Mouse (Mus musculus): ENCODE results near the gene Mvb12b. TPM values are rescaled to one million over a fixed set of nuclear protein-coding genes. Genes with fewer than 3 reads are reported as not detected.

The Mvb12b gene
- total and polyA plus RNA-seq, 2 experiments from 2014 or later, result 82.8 to 141 TPM

- no peaks in the 10 kb centered on the region for H3K9me3 ChIP-seq (ENCODE audit: low read length)
- no peaks in the 10 kb centered on the region for H3K27me3 ChIP-seq (ENCODE audit: insufficient read depth, low read length)
- H3K36me3 ChIP-seq (ENCODE audit: insufficient read depth), result no peaks in the 10 kb centered on the region
- no peak overlapping the region for H3K9ac ChIP-seq
- peaks cover 29% of the 10 kb centered on the region for H3K4me1 ChIP-seq (ENCODE audit: insufficient read depth)
- H3K4me3 ChIP-seq (ENCODE audit: low read depth, low read length), result no peak overlapping the region
- H3K27ac ChIP-seq (ENCODE audit: low read depth, low read length), result no peak overlapping the region
- H3K4me2 ChIP-seq (ENCODE audit: low read depth), result no peak overlapping the region
- TF ChIP-seq CTCF (IDR thresholded peaks at IDR 0.05; ENCODE audit: low read depth), result no peak
- no peak for DNase-seq
- ATAC-seq, result no peak
- WGBS, result 33% methylated on average over 1 of the region's 1 CpGs
Observed at GRCm38 (mm10) chr2:33784721-33785120, 103.0 kb downstream of the Mvb12b start.

DNA sequence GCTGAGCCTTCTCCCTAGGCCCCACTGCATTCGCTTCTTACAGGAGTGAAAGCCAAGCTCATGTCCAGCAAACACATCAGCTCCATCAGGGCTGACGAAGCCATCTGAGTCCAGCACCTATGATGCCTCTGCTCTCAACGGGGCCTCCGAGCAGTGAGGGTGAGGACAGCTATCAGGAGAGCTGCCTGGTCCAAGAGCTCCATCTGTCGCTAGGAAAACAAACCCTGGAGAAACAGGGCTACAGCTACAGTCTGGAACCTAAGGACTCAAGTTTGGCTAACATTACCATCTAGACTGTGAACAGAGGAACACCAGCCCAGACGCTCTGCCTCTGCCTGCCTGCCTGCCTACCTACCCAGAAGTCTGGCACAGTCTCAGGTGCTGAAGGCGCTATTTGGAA lies 104.3 kb downstream of the Mvb12b start:
- no peak for TF ChIP-seq CTCF (IDR thresholded peaks at IDR 0.05; ENCODE audit: low read depth)
- ATAC-seq (no peak; the same call in 1 of the 2 replicates), DNase-seq (no peak)
- Histone ChIP-seq H3K4me3 (ENCODE audit: low read depth, low read length) (no peak overlapping the region), H3K36me3 (ENCODE audit: insufficient read depth) (no peaks in the 10 kb centered on the region), H3K4me2 (ENCODE audit: low read depth) (no peak overlapping the region), H3K27ac (ENCODE audit: low read depth, low read length) (no peak overlapping the region), H3K27me3 (ENCODE audit: insufficient read depth, low read length) (no peaks in the 10 kb centered on the region), H3K9ac (no peak overlapping the region), H3K4me1 (ENCODE audit: insufficient read depth) (peaks cover 22% of the 10 kb centered on the region), H3K9me3 (ENCODE audit: low read length) (no peaks in the 10 kb centered on the region)
- 64% methylated on average over 7 of the region's 7 CpGs for WGBS

- no peak for ATAC-seq
- Histone ChIP-seq H3K36me3 (ENCODE audit: insufficient read depth) (peaks cover 8% of the 10 kb centered on the region; the same call in 1 of the 2 replicates), H3K4me2 (ENCODE audit: low read depth) (no peak overlapping the region), H3K4me3 (ENCODE audit: low read depth, low read length) (no peak overlapping the region), H3K9ac (no peak overlapping the region), H3K27me3 (ENCODE audit: insufficient read depth, low read length) (no peaks in the 10 kb centered on the region), H3K4me1 (ENCODE audit: insufficient read depth) (peaks cover 18% of the 10 kb centered on the region), H3K27ac (ENCODE audit: low read depth, low read length) (no peak overlapping the region), H3K9me3 (ENCODE audit: low read length) (no peaks in the 10 kb centered on the region)
- DNase-seq, result no peak
- WGBS, result 42% methylated on average over 11 of the region's 11 CpGs
- TF ChIP-seq CTCF (IDR thresholded peaks at IDR 0.05; ENCODE audit: low read depth), result no peak
Observed at GRCm38 (mm10) chr2:33781655-33782400, 105.9 kb downstream of the Mvb12b start.

DNA sequence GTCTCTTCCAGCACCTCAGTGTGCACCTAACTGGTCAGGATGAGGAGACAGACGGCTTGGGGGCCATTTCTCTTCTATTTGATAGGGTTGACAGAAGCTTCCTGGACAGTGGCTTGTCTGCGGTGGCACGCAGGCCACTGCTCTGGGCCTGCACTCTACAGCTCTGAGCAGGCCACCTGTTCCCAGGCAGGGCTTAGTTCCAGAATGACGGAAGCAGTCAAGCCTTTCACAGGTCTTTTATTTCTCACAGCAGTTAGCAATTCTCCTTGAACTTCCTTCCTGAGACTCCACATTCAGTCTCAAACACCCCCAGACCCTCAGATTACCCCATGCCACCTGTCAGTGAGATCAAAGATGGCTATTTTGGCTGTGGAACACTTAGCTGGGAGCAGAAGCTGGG lies 109.3 kb downstream of the Mvb12b start:
- ATAC-seq, result no peak
- Histone ChIP-seq H3K4me2 (ENCODE audit: low read depth) (no peak overlapping the region), H3K27me3 (ENCODE audit: insufficient read depth, low read length) (no peaks in the 10 kb centered on the region), H3K27ac (ENCODE audit: low read depth, low read length) (no peak overlapping the region), H3K4me3 (ENCODE audit: low read depth, low read length) (no peak overlapping the region), H3K4me1 (ENCODE audit: insufficient read depth) (peaks cover 6% of the 10 kb centered on the region; the same call in 1 of the 2 replicates), H3K9me3 (ENCODE audit: low read length) (no peaks in the 10 kb centered on the region), H3K9ac (no peak overlapping the region), H3K36me3 (ENCODE audit: insufficient read depth) (peaks cover 13% of the 10 kb centered on the region; the same call in 1 of the 2 replicates)
- TF ChIP-seq CTCF (IDR thresholded peaks at IDR 0.05; ENCODE audit: low read depth), result no peak
- no peak for DNase-seq
- WGBS, result 83% methylated on average over 4 of the region's 4 CpGs

DNA sequence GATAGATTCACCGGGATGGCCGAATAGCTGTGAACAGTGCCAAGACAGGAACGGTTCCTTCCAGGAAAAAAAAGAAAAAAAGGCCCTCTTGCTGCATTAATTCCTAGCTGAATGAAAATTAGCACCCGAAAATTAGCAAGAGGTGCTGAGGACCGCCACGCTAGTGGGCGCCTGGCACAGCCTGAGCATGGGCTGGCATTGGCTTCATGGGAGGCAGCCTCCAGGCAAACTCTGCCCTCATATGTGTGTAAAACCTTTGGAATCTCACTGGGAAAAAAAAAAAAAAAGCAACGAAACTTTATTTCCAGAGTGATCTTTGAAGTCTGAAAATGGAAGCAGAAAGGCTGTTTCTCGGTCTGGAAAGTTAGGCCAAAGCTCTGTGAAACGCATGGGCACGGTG lies 110.7 kb downstream of the Mvb12b start:
- Histone ChIP-seq H3K9me3 (ENCODE audit: low read length) (no peaks in the 10 kb centered on the region), H3K4me1 (ENCODE audit: insufficient read depth) (peaks cover 5% of the 10 kb centered on the region; the same call in 1 of the 2 replicates), H3K27me3 (ENCODE audit: insufficient read depth, low read length) (no peaks in the 10 kb centered on the region), H3K9ac (no peak overlapping the region), H3K4me2 (ENCODE audit: low read depth) (no peak overlapping the region), H3K27ac (ENCODE audit: low read depth, low read length) (no peak overlapping the region), H3K4me3 (ENCODE audit: low read depth, low read length) (no peak overlapping the region), H3K36me3 (ENCODE audit: insufficient read depth) (peaks cover 17% of the 10 kb centered on the region; the same call in 1 of the 2 replicates)
- 73% methylated on average over 11 of the region's 11 CpGs for WGBS
- DNase-seq, result no peak
- no peak for ATAC-seq
- no peak for TF ChIP-seq CTCF (IDR thresholded peaks at IDR 0.05; ENCODE audit: low read depth)

- Histone ChIP-seq H3K27ac (ENCODE audit: low read depth, low read length) (no peak overlapping the region), H3K4me2 (ENCODE audit: low read depth) (no peak overlapping the region), H3K9ac (no peak overlapping the region), H3K4me3 (ENCODE audit: low read depth, low read length) (no peak overlapping the region), H3K27me3 (ENCODE audit: insufficient read depth, low read length) (no peaks in the 10 kb centered on the region), H3K4me1 (ENCODE audit: insufficient read depth) (peaks cover 7% of the 10 kb centered on the region), H3K9me3 (ENCODE audit: low read length) (no peaks in the 10 kb centered on the region), H3K36me3 (ENCODE audit: insufficient read depth) (peaks cover 17% of the 10 kb centered on the region; the same call in 1 of the 2 replicates)
- no peak for DNase-seq
- 83% methylated on average over 2 of the region's 2 CpGs for WGBS
- no peak for ATAC-seq
- no peak for TF ChIP-seq CTCF (IDR thresholded peaks at IDR 0.05; ENCODE audit: low read depth)
Observed at GRCm38 (mm10) chr2:33774884-33775283, 112.9 kb downstream of the Mvb12b start.

GRCm38 (mm10) chr2:33774106-33774505 lies 113.6 kb downstream of the Mvb12b start:
- DNase-seq (no peak), ATAC-seq (no peak)
- peaks cover 7% of the 10 kb centered on the region for H3K4me1 ChIP-seq (ENCODE audit: insufficient read depth)
- 62% methylated on average over 4 of the region's 4 CpGs for WGBS
- no peaks in the 10 kb centered on the region for H3K9me3 ChIP-seq (ENCODE audit: low read length)
- no peaks in the 10 kb centered on the region for H3K27me3 ChIP-seq (ENCODE audit: insufficient read depth, low read length)
- no peak overlapping the region for H3K4me2 ChIP-seq (ENCODE audit: low read depth)
- TF ChIP-seq CTCF (IDR thresholded peaks at IDR 0.05; ENCODE audit: low read depth), result no peak
- H3K9ac ChIP-seq, result 0 out of 2 replicates have a peak overlapping the region, but pooled peaks have one; percentile 6
- peaks cover 17% of the 10 kb centered on the region; the same call in 1 of the 2 replicates for H3K36me3 ChIP-seq (ENCODE audit: insufficient read depth)
- no peak overlapping the region for H3K4me3 ChIP-seq (ENCODE audit: low read depth, low read length)
- H3K27ac ChIP-seq (ENCODE audit: low read depth, low read length), result peak overlapping the region; percentile 29; the same call in 1 of the 2 replicates

Data from forebrain, postnatal 0 days (tissue).